Mouse (Mus musculus): ENCODE measurements around the gene Carm1.

Carm1 gene

GRCm38 (mm10) chr9:21614864-21615616 lies 68.3 kb downstream of the Carm1 start:
- no peak for DNase-seq (ENCODE audit: low read depth)

- peak; percentile 100 for DNase-seq (ENCODE audit: low read depth)
Measured at GRCm38 (mm10) chr9:21615617-21616231, 69.0 kb downstream of the Carm1 start, which contains the start of gene Smarca4. TSS of gene Smarca4 (plus strand) at chr9:21616169.

- no peak for DNase-seq (ENCODE audit: low read depth)
Measured at GRCm38 (mm10) chr9:21616232-21616781, 69.6 kb downstream of the Carm1 start.

- peak; percentile 40 for DNase-seq (ENCODE audit: low read depth)
Measured at GRCm38 (mm10) chr9:21617066-21617465, 70.4 kb downstream of the Carm1 start.

GRCm38 (mm10) chr9:21620229-21620628 lies 73.5 kb downstream of the Carm1 start:
- no peak for DNase-seq (ENCODE audit: low read depth)

GRCm38 (mm10) chr9:21622676-21623075 lies 76.0 kb downstream of the Carm1 start:
- DNase-seq (ENCODE audit: low read depth) = no peak

- DNase-seq (ENCODE audit: low read depth) = no peak
Measured at GRCm38 (mm10) chr9:21625342-21626339, 78.9 kb downstream of the Carm1 start.

GRCm38 (mm10) chr9:21626571-21626970 lies 79.9 kb downstream of the Carm1 start:
- DNase-seq (ENCODE audit: low read depth) = peak; percentile 41

- DNase-seq (ENCODE audit: low read depth) = no peak
Measured at GRCm38 (mm10) chr9:21627145-21627795, 80.6 kb downstream of the Carm1 start.

- DNase-seq (ENCODE audit: low read depth) = peak; percentile 68
Measured at GRCm38 (mm10) chr9:21630673-21631072, 84.0 kb downstream of the Carm1 start.

GRCm38 (mm10) chr9:21633106-21633505 lies 86.4 kb downstream of the Carm1 start:
- DNase-seq (ENCODE audit: low read depth) = no peak

- no peak for DNase-seq (ENCODE audit: low read depth)
Measured at GRCm38 (mm10) chr9:21635639-21636038, 88.9 kb downstream of the Carm1 start.

- no peak for DNase-seq (ENCODE audit: low read depth)
Measured at GRCm38 (mm10) chr9:21639031-21639430, 92.3 kb downstream of the Carm1 start.

All from naive thymus-derived CD4-positive, alpha-beta T cell, adult 2 months (primary cell).